Mouse (Mus musculus): ENCODE measurements at regions not wholly inside any gene's neighbourhood (a gene's known extent, or its start where the extent isn't known, plus 50 kb on each side); places are given as distances from the start of the nearest gene placed in this dataset.
"Not testable (repeated sequence)": the region's sequence is repeated elsewhere in the genome, so short reads cannot be mapped to it uniquely, and the experiment has no call there.

- H3K4me1 ChIP-seq (ENCODE audit: control insufficient read depth, insufficient read depth, low read depth, low read length): peaks cover 20% of the 10 kb centered on the region
- H3K9ac ChIP-seq (ENCODE audit: low read depth, low read length): no peak overlapping the region
- peak; percentile 71 for ATAC-seq
- H3K36me3 ChIP-seq (ENCODE audit: control insufficient read depth, insufficient read depth, low read length): no peaks in the 10 kb centered on the region
- no peaks in the 10 kb centered on the region for H3K27me3 ChIP-seq (replicated peaks; ENCODE audit: control insufficient read depth, insufficient read depth, low read length)
- H3K27ac ChIP-seq (ENCODE audit: low read depth, low read length): peak overlapping the region; percentile 83
- no peak overlapping the region for H3K4me2 ChIP-seq (ENCODE audit: low read length)
- WGBS: 58% methylated on average over 11 of the region's 11 CpGs
- H3K9me3 ChIP-seq (ENCODE audit: control insufficient read depth, low read length): no peaks in the 10 kb centered on the region
- H3K4me3 ChIP-seq (ENCODE audit: low read length): no peak overlapping the region
These were observed 124.1 kb downstream of the Zfp36l1 start for GRCm38 (mm10) chr12:79988401-79989358.

- H3K4me1 ChIP-seq (ENCODE audit: control insufficient read depth, insufficient read depth, low read depth, low read length): peaks cover 20% of the 10 kb centered on the region
- no peak overlapping the region for H3K4me2 ChIP-seq (ENCODE audit: low read length)
- H3K9ac ChIP-seq (ENCODE audit: low read depth, low read length): peak overlapping the region; percentile 4; the same call in 1 of the 2 replicates
- no peaks in the 10 kb centered on the region for H3K36me3 ChIP-seq (ENCODE audit: control insufficient read depth, insufficient read depth, low read length)
- 48% methylated on average over 9 of the region's 9 CpGs for WGBS
- no peak overlapping the region for H3K4me3 ChIP-seq (ENCODE audit: low read length)
- H3K27ac ChIP-seq (ENCODE audit: low read depth, low read length): peak overlapping the region; percentile 21; the same call in 1 of the 2 replicates
- no peaks in the 10 kb centered on the region for H3K9me3 ChIP-seq (ENCODE audit: control insufficient read depth, low read length)
- ATAC-seq: no peak
- no peaks in the 10 kb centered on the region for H3K27me3 ChIP-seq (replicated peaks; ENCODE audit: control insufficient read depth, insufficient read depth, low read length)
These were observed 126.4 kb downstream of the Zfp36l1 start for GRCm38 (mm10) chr12:79986241-79986976.

DNA sequence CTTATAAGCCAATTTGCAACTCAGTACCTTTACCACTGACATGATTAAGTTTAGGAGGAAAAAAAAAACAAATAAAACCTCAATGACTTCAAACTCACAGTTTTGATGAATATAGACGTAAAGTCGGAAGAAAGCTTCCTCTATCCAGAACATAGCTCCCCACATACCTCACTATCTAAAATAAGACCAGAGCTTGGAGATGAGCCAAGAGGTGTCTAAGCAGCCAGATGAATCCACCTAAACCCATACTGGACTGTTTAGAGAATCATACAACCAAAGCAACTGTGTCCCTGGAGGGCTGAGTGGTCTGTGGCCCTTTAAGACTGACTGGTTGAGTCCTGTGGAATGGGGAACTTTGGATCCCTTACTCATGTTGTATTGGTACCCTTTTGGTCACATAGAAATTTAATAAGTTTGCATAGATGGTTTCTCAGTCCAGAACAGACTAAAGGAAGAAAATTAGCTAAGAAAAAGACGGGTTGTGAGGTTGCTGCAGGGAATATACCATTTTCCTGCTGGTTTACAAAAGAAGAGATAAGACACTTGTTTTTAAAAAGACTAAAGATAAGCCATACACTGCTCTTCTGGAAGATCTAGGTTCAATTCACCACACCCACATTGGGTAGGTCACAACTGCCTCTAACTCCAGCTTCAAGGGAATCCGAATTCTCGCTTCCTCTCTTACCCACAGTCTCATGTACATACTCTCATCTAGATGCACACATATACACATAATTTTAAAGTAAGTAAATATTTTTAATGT is 127.6 kb downstream of the Zfp36l1 start:
- H3K9ac ChIP-seq (ENCODE audit: low read depth, low read length): no peak overlapping the region
- no peak overlapping the region for H3K27ac ChIP-seq (ENCODE audit: low read depth, low read length)
- H3K36me3 ChIP-seq (ENCODE audit: control insufficient read depth, insufficient read depth, low read length): no peaks in the 10 kb centered on the region
- H3K27me3 ChIP-seq (replicated peaks; ENCODE audit: control insufficient read depth, insufficient read depth, low read length): no peaks in the 10 kb centered on the region
- 89% methylated on average over 5 of the region's 5 CpGs for WGBS
- no peak overlapping the region for H3K4me2 ChIP-seq (ENCODE audit: low read length)
- peaks cover 20% of the 10 kb centered on the region for H3K4me1 ChIP-seq (ENCODE audit: control insufficient read depth, insufficient read depth, low read depth, low read length)
- no peak overlapping the region for H3K4me3 ChIP-seq (ENCODE audit: low read length)
- no peaks in the 10 kb centered on the region for H3K9me3 ChIP-seq (ENCODE audit: control insufficient read depth, low read length)
- ATAC-seq: no peak

GRCm38 (mm10) chr12:79984025-79984790 is 128.6 kb downstream of the Zfp36l1 start:
- Histone ChIP-seq H3K27ac (ENCODE audit: low read depth, low read length) (no peak overlapping the region), H3K4me3 (ENCODE audit: low read length) (no peak overlapping the region), H3K9ac (ENCODE audit: low read depth, low read length) (no peak overlapping the region), H3K36me3 (ENCODE audit: control insufficient read depth, insufficient read depth, low read length) (no peaks in the 10 kb centered on the region), H3K4me1 (ENCODE audit: control insufficient read depth, insufficient read depth, low read depth, low read length) (peaks cover 11% of the 10 kb centered on the region), H3K27me3 (replicated peaks; ENCODE audit: control insufficient read depth, insufficient read depth, low read length) (no peaks in the 10 kb centered on the region), H3K4me2 (ENCODE audit: low read length) (no peak overlapping the region), H3K9me3 (ENCODE audit: control insufficient read depth, low read length) (no peaks in the 10 kb centered on the region)
- 54% methylated on average over 10 of the region's 10 CpGs for WGBS
- no peak for ATAC-seq

DNA sequence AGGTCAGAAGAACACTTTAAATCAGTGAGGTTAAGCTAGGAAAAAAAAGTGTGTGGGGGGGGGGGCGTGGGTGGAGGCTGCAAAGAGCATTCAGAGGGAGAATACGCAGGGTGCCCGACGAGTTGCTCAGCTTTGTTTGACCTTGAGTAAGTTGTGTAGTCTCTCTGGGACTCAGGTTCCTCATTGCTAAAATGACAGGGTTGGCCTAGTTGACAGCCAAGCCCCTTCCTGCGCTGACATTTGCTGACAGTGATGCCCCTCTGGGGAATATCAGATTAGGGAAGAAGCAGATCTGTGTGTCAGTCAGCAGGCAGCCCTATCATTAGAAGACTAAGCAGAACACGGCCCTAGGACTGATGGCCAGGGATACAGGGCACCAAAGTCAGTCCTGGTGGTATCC is 129.6 kb downstream of the Zfp36l1 start:
- H3K9ac ChIP-seq (ENCODE audit: low read depth, low read length): no peak overlapping the region
- H3K9me3 ChIP-seq (ENCODE audit: control insufficient read depth, low read length): no peaks in the 10 kb centered on the region
- ATAC-seq: no peak

GRCm38 (mm10) chr12:79982497-79982896 is 130.3 kb downstream of the Zfp36l1 start:
- WGBS: 87% methylated on average over 1 of the region's 1 CpGs
- H3K4me2 ChIP-seq (ENCODE audit: low read length): not testable (repeated sequence)

More for the DNA sequence above, 129.6 kb downstream of the Zfp36l1 start:
- Histone ChIP-seq H3K27ac (ENCODE audit: low read depth, low read length) (no peak overlapping the region), H3K4me3 (ENCODE audit: low read length) (no peak overlapping the region), H3K4me1 (ENCODE audit: control insufficient read depth, insufficient read depth, low read depth, low read length) (peaks cover 5% of the 10 kb centered on the region), H3K4me2 (ENCODE audit: low read length) (no peak overlapping the region), H3K27me3 (replicated peaks; ENCODE audit: control insufficient read depth, insufficient read depth, low read length) (no peaks in the 10 kb centered on the region), H3K36me3 (ENCODE audit: control insufficient read depth, insufficient read depth, low read length) (no peaks in the 10 kb centered on the region)
- WGBS: 58% methylated on average over 6 of the region's 6 CpGs

GRCm38 (mm10) chr12:79980711-79981110 is 132.1 kb downstream of the Zfp36l1 start:
- Histone ChIP-seq H3K36me3 (ENCODE audit: control insufficient read depth, insufficient read depth, low read length) (no peaks in the 10 kb centered on the region), H3K9ac (ENCODE audit: low read depth, low read length) (no peak overlapping the region), H3K4me1 (ENCODE audit: control insufficient read depth, insufficient read depth, low read depth, low read length) (no peaks in the 10 kb centered on the region), H3K27me3 (replicated peaks; ENCODE audit: control insufficient read depth, insufficient read depth, low read length) (no peaks in the 10 kb centered on the region), H3K4me2 (ENCODE audit: low read length) (no peak overlapping the region), H3K9me3 (ENCODE audit: control insufficient read depth, low read length) (no peaks in the 10 kb centered on the region), H3K4me3 (ENCODE audit: low read length) (no peak overlapping the region), H3K27ac (ENCODE audit: low read depth, low read length) (no peak overlapping the region)
- ATAC-seq: no peak
- WGBS: 91% methylated on average over 4 of the region's 4 CpGs

More at GRCm38 (mm10) chr12:79982497-79982896, 130.3 kb downstream of the Zfp36l1 start:
- not testable (repeated sequence) for H3K9ac ChIP-seq (ENCODE audit: low read depth, low read length); ATAC-seq; H3K27ac ChIP-seq (ENCODE audit: low read depth, low read length); H3K27me3 ChIP-seq (replicated peaks; ENCODE audit: control insufficient read depth, insufficient read depth, low read length); H3K36me3 ChIP-seq (ENCODE audit: control insufficient read depth, insufficient read depth, low read length); H3K4me3 ChIP-seq (ENCODE audit: low read length); H3K4me1 ChIP-seq (ENCODE audit: control insufficient read depth, insufficient read depth, low read depth, low read length); H3K9me3 ChIP-seq (ENCODE audit: control insufficient read depth, low read length)

GRCm38 (mm10) chr12:79977136-79977535 is 135.7 kb downstream of the Zfp36l1 start:
- Histone ChIP-seq H3K9ac (ENCODE audit: low read depth, low read length) (no peak overlapping the region), H3K27me3 (replicated peaks; ENCODE audit: control insufficient read depth, insufficient read depth, low read length) (no peaks in the 10 kb centered on the region), H3K9me3 (ENCODE audit: control insufficient read depth, low read length) (no peaks in the 10 kb centered on the region), H3K4me2 (ENCODE audit: low read length) (no peak overlapping the region), H3K27ac (ENCODE audit: low read depth, low read length) (no peak overlapping the region), H3K4me1 (ENCODE audit: control insufficient read depth, insufficient read depth, low read depth, low read length) (no peaks in the 10 kb centered on the region), H3K4me3 (ENCODE audit: low read length) (no peak overlapping the region), H3K36me3 (ENCODE audit: control insufficient read depth, insufficient read depth, low read length) (no peaks in the 10 kb centered on the region)
- ATAC-seq: no peak
- WGBS: 95% methylated on average over 3 of the region's 3 CpGs
